Mouse (Mus musculus): ENCODE measurements at regions not wholly inside any gene's neighbourhood (a gene's known extent, or its start where the extent isn't known, plus 50 kb on each side); places are given as distances from the start of the nearest gene placed in this dataset.
"Not testable (repeated sequence)": the region's sequence is repeated elsewhere in the genome, so short reads cannot be mapped to it uniquely, and the experiment has no call there.

DNA sequence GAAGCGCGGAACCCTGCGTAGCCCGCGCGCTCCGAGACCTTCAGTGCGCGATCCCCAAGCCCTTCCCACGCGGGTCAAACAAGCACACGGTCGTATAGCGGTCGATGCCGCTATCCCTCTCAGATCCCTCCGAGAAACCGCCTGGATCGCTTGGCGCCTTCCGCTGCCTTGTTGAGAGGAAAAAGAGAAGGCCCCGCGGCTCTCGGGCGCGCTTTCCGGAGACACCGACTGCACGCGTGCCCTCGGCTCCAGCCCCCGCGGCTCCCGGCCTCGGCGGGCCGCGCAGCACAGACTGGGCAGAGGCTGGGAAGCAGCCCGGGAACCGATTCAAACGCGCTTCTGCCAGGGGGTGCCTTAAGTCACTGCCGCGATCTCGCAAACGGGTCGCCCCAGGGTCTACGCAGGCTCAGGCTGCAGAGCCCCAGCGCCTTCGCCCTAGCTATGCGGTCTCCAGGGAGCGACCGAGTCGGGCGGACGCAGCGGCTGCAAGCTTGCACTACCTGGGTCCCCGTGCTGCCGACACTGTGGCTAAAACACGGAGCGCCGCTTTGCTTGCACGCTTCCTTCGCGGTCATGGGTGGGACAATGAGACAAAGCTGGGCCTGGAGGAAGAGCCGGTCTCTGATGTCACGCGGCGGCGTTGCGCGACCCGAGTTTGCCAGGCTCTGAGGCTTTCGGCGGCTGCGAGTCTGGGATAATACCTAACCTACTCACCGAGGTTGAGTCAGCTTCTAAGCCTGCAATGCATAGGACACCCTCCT, 87.3 kb downstream of the Crisp4 start:
- DNase-seq (ENCODE audit: low read depth), result no peak

DNA sequence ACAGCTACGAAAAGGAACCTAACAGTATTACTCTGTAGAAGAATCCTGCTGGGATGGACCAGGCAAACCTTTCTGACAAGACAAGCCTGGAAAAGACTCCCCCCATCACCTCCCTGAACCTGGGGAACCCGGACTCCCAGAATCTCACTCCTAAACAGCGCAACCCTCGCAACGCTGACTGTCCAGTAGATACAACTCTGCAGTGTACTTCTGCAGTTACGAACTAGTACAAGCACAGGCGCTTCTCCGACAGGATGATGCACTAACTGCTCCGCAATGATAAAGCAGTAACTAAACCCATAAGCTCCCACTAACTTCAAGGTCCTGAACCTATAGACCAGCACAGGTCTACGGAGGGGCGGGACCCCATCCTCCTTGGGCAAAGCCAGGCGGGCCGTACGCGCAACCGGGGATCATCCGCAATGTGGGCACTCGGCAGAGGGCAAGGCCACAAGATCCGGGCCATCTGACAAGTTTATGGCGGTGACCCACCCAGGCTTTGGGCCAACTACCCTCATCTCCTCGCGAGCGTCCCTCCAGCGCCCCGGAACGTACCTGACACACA, 88.0 kb downstream of the Crisp4 start:
- no peak for DNase-seq (ENCODE audit: low read depth)

DNA sequence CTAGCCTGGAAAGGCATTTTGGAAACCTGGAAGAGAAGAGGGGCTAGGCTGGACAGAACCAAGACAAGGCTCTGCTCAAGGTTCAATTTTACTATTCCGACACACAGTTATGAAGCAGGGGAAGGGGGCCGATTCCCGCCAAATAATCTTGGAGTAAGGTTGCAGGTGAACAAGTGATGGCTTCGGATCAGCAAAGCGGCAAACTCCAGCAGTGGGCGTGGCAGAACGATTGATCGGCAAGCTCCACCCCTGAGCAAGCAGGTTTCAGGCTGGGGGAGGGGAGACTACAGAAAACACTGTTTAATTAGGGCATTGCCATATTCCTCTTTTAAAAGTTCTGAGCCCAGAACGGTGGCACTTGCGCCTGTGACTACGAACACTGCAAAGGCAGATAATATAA, 88.7 kb downstream of the Crisp4 start:
- not testable (repeated sequence) for DNase-seq (ENCODE audit: low read depth)

DNA sequence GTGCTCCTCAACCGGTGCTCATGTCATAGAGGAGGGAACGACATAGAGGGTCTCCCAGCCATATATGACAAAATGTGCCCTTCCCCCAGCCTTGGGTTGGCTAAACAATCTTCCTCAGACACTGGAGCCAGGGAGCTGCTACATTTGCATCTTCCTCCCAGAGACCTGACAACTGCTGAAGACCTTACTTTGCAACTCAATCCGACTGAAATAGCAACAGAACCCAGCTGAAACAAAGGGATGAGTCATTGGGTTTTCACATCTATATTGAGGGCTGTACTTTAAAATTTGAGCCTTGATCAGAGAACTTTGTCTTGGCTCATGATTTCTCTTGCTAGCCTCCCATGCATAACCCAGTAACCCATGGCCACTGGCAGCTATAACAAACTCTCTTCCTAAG, 115.5 kb downstream of the Crisp4 start:
- no peak for DNase-seq (ENCODE audit: low read depth)

DNA sequence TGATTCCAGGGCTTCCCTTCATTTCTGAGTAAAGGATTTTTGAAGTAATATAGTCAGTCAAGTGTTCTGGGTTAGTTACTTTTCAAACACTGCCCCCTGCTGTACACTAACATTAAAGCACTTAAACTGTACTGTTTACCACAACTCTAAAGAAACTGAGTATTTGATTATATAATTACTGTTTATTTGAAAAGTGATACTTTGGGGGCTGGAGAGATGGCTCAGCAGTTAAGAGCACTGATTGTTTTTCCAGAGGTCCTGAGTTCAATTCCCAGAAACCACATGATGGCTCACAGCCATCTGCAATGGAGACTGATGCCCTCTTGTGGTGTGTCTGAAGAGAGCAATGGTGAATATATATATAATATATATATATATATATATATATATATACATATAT, 132.8 kb downstream of the Crisp4 start:
- not testable (repeated sequence) for DNase-seq (ENCODE audit: low read depth)

DNA sequence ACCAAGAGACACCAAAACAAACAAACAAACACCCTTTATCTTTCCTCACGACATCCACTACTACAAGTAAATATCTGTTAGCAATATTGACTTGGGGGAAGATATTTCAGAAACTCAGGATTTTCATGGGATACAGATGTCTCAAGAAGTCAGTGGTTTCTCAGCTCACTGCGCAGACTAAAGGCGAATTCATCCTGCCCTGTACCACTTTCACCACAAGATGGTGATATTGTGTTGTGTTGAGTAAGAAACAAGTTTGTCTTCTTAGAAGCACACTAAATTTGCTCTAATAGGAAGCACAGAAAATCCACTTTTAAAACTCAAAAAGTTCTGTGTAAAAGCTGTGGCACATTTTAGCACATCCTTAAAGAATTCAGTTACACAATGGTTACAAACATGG, 165.1 kb downstream of the Crisp4 start:
- DNase-seq (ENCODE audit: low read depth), result peak; percentile 2

DNA sequence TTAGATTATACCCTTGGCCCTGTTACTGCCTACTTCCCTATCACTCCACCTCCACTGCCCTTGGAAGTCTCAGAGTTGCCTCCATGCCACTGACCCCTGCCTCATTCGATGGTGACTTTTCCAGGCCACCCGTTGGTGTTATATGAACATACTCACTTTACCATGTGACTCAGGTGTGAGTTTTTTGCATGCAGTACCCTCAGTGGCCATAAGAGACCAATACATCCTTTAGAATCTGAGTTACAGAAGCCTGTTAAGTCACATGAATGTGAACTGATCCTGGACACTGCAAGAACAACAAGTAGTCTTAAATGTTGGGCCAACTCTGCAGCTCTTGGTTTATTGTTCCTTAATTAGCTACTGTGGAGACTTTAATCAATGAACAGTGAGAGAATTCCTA, 167.6 kb downstream of the Crisp4 start:
- DNase-seq (ENCODE audit: low read depth), result no peak

DNA sequence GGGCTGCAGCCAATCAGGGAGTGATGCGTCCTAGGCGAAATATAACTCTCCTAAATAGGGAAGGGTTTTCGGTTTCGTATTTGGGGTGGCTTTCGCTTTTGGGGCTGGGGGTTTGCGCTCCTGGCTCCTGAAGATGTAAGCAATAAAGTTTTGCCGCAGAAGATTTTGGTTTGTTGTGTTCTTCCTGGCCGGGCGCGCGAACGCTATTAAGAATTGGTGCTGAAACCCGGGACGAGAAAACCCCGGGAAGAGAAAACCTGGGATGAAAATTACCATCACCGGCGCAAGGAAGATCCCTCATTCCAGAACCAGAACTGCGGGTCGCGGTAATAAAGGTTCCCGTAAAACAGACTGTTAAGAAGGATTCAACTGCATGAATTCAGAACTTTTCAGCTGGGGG, 188.8 kb downstream of the Crisp4 start:
- not testable (repeated sequence) for DNase-seq (ENCODE audit: low read depth)

DNA sequence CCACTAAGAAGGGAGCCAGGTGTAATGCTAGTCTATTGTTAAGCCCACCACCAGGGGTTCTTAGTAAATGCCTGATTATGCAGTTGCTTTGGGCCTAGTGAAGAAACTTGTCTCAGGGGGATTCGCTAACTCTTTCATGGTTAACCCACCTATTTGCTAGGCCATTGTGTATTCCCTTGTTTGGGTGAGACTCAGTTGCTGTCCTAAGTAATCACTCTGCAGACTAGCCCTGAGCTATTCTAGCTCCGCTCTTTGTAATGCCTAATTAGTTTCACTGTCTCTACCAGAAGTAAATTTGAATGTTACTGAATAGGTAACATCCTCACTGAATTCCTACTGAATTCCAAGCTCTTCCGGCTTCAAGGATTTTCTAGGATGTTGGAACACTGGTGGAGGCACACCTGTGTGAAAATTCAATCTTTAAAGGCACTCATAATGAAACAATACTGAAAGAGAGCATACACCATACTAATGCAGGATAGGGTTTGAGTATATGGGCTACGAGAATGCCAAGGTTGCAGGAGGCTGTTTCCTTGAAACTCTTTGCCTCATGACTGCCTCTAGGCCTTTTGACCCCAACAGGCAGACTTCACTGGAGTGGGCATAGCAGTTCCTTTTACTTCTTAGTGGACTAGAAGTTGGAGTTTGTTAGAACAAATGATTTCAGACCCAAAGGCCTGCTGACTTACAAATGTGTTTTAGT, 213.4 kb downstream of the Crisp4 start:
- DNase-seq (ENCODE audit: low read depth), result not testable (repeated sequence)
